Mouse (Mus musculus): ENCODE measurements around the gene Usp54. TPM values are rescaled to one million over a fixed set of nuclear protein-coding genes. Genes with fewer than 3 reads are reported as not detected.

Usp54 gene
- total and polyA plus RNA-seq, 3 experiments, result 5.3 to 11.7 (median 5.4) TPM

DNA sequence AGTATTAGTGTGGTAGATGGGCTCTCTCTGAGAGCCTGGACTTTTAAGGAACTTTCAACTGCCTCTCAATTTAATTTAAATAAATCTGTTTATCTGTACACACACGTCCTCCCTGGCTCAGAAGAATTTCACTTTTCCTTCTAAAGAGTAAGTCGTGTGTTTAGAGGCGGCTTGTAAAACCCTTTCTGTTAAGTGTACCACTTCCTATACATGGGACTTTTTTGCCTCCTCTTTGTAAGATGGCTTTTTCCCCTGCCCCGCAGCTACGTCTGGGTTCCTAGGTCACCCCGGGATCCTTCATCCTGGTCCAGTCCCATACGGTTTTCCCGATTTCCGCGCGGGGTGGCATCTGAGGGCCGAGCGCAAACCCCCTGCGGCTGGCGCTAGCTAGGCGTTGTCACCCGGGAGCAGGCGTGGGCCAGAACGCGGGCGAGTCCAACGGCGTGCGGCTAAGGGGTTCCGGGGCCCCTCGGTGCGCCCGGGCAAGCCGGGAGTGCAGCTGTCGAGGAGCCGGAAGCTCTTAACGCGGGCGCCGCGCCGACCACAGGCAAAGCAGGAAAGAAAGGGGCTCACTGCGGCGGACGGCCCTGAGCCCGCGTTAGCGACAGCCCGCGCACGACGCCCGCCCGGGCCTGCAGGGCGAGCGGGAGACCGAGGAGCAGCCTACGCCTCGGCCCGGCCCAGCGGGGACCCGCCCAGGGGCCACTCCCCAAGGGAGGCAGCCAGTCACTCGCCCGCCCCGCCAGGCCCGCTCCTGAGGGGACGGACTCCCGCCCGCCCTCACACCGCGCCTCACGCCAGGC, 95.1 kb downstream of the Usp54 start:
- Histone ChIP-seq H3K4me1 (ENCODE audit: control insufficient read depth in 1 of 2, insufficient read depth in 2 of 2) (peaks cover 0 to 45% of the 10 kb centered on the region in 2 experiments; a peak in 2 of 4 replicates), H3K9ac (ENCODE audit: insufficient read depth, low read depth) (peak overlapping the region; percentile 94), H3K4me3 (replicated peaks in 1 of 3; ENCODE audit: low read depth in 2 of 3, low read length in 2 of 3, poor library complexity in 1 of 3) (peak overlapping the region; percentile 81 to 94 (median 84)), H3K4me2 (ENCODE audit: insufficient read depth, low read depth, poor library complexity, severe bottlenecking) (no peak overlapping the region), H3K79me2 (replicated peaks; ENCODE audit: control insufficient read depth, extremely low read depth, insufficient read depth, poor library complexity, severe bottlenecking) (peaks cover 29% of the 10 kb centered on the region), H3K9me3 (replicated peaks; ENCODE audit: low read length) (no peaks in the 10 kb centered on the region), H3K27me3 (replicated peaks) (no peaks in the 10 kb centered on the region), H3K36me3 (replicated peaks in 1 of 2; ENCODE audit: control insufficient read depth in 1 of 2, insufficient read depth in 1 of 2, low read length in 1 of 2) (peaks cover 15 to 31% of the 10 kb centered on the region in 2 experiments), H3K27ac (ENCODE audit: insufficient read depth, low read depth) (peak overlapping the region; percentile 90)
- DNase-seq (ENCODE audit: extremely low read depth), result peak; percentile 71
- dilution Hi-C loops (cut with MboI; ENCODE audit: extremely low pct_ligation_motif_present, extremely low pct_unique_long_range_greater_than_20kb, low sequenced_read_pairs) (no loop called here), in situ Hi-C loops (cut with MboI; ENCODE audit: low pct_ligation_motif_present, low pct_unique_long_range_greater_than_20kb, low sequenced_read_pairs) (no loop called here)
- peak; percentile 48 for TF ChIP-seq TCF12 (IDR thresholded peaks at IDR 0.05; ENCODE audit: low read depth, low read length)
- no peak for TF ChIP-seq USF1 (IDR thresholded peaks at IDR 0.05; ENCODE audit: low read depth, low read length)
- peak; percentile 42; the same call in 1 of the 2 replicates for TF ChIP-seq NRF1 (IDR thresholded peaks at IDR 0.05; ENCODE audit: low read depth, low read length)
- peak; percentile 26; the same call in 1 of the 2 replicates for TF ChIP-seq BHLHE40 (IDR thresholded peaks at IDR 0.05; ENCODE audit: low read depth, low read length)
- no peak for TF ChIP-seq USF2 (conservative IDR thresholded peaks at IDR 0.05; ENCODE audit: low read depth, low read length)
- TF ChIP-seq ZMIZ1 (IDR thresholded peaks at IDR 0.05; ENCODE audit: low read depth, low read length), result peak; percentile 92; the same call in 1 of the 2 replicates
- peak; percentile 69; the same call in 1 of the 2 replicates for TF ChIP-seq POLR2AphosphoS2 (IDR thresholded peaks at IDR 0.05; ENCODE audit: low read depth, low read length)
- TF ChIP-seq IRF4 (IDR thresholded peaks at IDR 0.05; ENCODE audit: low read depth, low read length), result peak; percentile 34; the same call in 1 of the 2 replicates
- peak; percentile 63; the same call in 1 of the 2 replicates for TF ChIP-seq ELF1 (IDR thresholded peaks at IDR 0.05; ENCODE audit: low read depth, low read length)
- TF ChIP-seq CTCF (conservative IDR thresholded peaks at IDR 0.05 in 1 of 2, IDR thresholded peaks at IDR 0.05 in 1 of 2; ENCODE audit: low read depth in 2 of 2, low read length in 2 of 2), result no peak
- TF ChIP-seq UBTF (IDR thresholded peaks at IDR 0.05; ENCODE audit: low read depth, low read length), result peak; percentile 97
- peak; percentile 0; the same call in 1 of the 2 replicates for TF ChIP-seq MAZ (IDR thresholded peaks at IDR 0.05; ENCODE audit: low read depth, low read length)
- TF ChIP-seq E2F4 (IDR thresholded peaks at IDR 0.05; ENCODE audit: insufficient replicate concordance, low read depth, low read length), result no peak
- TF ChIP-seq MEF2A (IDR thresholded peaks at IDR 0.05; ENCODE audit: borderline replicate concordance, low read depth, low read length), result 0 out of 2 replicates have a peak, but pooled peaks have one; percentile 12
- TF ChIP-seq MXI1 (IDR thresholded peaks at IDR 0.05; ENCODE audit: low read depth, low read length), result peak; percentile 75
- TF ChIP-seq HCFC1 (IDR thresholded peaks at IDR 0.05; ENCODE audit: low read depth, low read length), result peak; percentile 17; the same call in 1 of the 2 replicates
- TF ChIP-seq RAD21 (IDR thresholded peaks at IDR 0.05; ENCODE audit: low read depth, low read length), result no peak
- peak; percentile 86 for TF ChIP-seq POLR2A (IDR thresholded peaks at IDR 0.05; ENCODE audit: low read depth, low read length)
- TF ChIP-seq MAX (IDR thresholded peaks at IDR 0.05; ENCODE audit: low read length), result peak; percentile 50
- TF ChIP-seq NELFE (IDR thresholded peaks at IDR 0.05; ENCODE audit: low read depth, low read length), result peak; percentile 83
- TF ChIP-seq SIN3A (IDR thresholded peaks at IDR 0.05; ENCODE audit: low read length), result peak; percentile 41

Measured in CH12.LX (cell line).